Mouse (Mus musculus): ENCODE data around the gene D630045J12Rik.

The D630045J12Rik gene

DNA sequence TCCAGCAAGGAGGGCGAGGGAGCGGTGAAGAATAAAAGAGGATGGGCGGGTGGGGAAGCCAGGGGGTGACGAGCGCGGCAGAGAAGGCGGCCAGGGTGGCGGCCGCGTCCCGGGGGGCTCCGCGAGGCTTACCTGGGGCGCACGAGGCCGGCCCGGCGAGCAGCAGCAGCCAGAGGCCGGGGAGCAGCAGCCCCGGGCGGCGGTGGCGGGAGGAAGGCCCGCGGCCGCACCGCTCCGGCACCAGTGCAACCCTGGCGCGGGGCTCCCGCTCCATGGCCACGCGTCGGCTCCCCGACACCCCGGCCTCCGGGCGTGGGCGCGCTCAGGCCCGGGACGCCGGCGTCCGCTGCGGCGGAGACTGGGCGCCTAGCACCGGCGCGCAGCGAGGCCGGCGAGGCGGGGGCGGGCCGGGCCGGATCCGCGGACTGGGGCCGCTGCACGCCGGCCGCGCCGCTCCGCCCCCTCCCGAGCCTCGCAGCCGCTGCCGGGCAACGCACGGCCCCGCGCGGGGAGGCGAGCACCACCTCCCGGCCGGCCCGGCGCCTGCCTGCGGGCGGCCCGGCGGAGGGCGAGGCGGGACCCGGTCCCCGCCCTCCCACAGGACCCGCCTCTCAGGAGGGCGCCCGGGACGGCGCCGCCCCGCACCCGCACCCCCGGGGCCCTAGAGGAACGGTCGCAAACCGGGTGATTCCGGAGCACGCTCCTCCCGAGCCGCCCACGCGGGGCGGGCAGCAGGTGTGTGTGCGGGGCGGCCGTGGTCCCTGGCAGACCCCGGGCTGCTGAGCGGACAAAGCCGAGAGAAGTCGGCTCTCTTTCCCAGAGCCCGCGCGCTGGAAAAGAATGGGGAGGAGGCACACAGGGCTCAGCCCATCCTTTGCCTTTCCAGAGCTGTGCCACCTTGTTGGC is at the start of gene D630045J12Rik:
Gene D630045J12Rik, minus strand, starts transcription at position 274 of the 906 bp plus-strand sequence.
- DNase-seq (ENCODE audit: low read depth, low spot score) = peak; percentile 43

GRCm38 (mm10) chr6:38298761-38299401 is 45.1 kb upstream of the D630045J12Rik start, which contains the start of gene Zc3hav1l:
Zc3hav1l (minus strand) TSS chr6:38299259.
- peak; percentile 49 for DNase-seq (ENCODE audit: low read depth, low spot score)

GRCm38 (mm10) chr6:38298246-38298635 is 44.4 kb upstream of the D630045J12Rik start:
- DNase-seq (ENCODE audit: low read depth, low spot score) = peak; percentile 8

DNA sequence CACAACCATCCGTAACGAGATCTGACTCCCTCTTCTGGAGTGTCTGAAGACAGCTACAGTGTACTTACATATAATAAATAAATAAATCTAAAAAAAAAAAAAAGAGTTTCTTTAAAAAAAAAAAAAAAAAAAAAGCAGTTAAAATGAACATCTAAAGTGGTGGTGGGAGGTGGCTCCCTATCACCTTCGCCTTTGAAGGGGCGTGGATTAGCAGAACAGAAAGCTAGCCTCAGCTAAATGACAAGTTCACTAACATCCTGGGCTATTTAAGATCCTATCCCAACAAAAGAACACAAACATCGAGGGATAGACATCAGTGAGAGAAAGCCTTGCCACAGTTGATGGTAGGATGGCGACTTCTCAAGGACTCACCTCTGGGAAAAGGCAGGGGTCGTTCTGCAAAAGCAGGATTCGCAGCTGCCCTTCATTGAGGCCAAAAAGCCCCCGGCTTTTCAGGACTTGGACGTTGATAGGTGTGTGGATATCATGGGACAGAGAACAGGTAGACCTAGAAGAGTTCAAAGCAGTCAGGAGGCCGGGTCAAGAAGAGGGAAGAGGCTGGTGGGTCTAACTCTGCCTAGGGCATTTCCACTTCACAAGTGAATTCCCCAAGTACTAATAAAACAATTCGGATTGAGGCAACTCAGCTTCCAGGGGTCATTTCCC is 43.9 kb upstream of the D630045J12Rik start:
- peak; percentile 1 for DNase-seq (ENCODE audit: low read depth, low spot score)

GRCm38 (mm10) chr6:38293708-38294107 is 39.9 kb upstream of the D630045J12Rik start:
- no peak for DNase-seq (ENCODE audit: low read depth, low spot score)

DNA sequence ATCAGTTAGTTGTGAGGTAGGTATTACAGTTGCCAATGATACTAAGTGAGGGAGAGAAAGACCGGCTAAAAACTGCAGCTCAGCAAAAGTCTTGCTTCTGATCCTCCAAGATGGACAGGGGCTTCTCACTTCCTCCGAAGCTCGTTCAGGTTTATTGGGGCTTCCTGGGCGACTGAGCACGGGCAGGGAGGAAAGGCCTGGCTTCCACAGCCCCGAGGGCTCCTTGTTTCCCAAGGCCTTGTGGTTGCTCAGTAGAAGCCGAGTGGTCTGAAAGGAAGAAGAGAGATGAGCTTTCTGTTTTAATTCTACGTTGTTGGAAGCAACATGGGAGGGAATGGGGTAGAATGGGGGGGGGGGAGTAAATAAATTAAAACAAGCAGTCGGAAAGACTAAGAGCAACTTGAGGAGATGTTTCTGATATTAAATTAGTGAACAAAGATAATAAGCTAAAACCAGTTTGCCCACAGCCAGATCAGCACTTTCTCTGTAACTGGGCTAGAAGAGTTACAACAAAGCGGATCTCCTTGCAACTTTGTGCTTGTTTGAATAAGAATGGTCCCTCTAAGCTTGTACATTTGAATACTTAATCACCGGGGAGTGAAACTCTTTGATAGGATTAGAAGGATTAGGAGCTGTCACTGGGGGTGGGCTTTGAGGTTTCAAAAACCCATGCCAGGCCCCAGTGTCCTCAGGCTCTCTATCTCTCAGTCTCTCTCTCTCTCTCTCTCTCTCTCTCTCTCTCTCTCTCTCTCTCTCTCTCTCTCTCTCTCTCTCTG is 39.2 kb upstream of the D630045J12Rik start:
- DNase-seq (ENCODE audit: low read depth, low spot score) = no peak

DNA sequence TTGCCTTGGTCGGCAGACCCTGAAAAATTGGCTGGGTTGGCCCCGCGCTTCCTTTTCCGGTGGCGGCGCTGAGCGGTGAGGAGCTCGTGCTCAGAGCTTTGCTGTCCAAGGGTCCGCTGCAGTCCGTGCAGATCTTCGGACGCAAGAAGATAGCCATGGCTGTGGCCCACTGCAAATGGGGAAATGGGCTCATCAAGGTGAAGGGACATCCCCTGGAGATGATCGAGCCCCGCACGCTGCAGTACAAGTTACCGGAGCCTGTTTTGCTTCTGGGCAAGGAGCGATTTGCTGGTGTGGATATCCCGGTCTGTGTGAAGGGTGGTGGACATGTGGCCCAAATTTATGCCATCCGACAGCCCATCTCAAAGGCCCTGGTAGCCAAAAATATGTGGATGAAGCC is 30.6 kb upstream of the D630045J12Rik start:
- DNase-seq (ENCODE audit: low read depth, low spot score) = no peak

DNA sequence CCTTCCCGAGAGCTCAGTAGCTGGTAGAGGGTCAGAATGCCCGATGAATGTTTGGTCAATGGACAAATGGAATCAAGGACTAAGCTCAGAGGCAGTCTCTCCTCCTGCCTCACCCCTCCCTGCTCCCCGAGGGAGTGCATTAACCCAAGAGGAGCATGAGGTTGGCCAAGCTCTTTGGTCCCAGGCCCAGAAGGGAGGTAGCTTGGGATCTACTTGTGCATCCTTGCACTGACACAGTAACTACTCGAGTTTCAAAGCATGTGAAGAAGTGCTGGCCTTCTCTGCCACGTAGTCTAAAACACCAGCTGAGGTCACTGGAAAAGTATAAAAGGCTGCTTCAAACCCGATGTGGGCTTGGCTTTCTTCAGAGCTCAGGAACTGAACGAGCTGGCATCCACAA is 10.7 kb upstream of the D630045J12Rik start:
- no peak for DNase-seq (ENCODE audit: low read depth, low spot score)

DNA sequence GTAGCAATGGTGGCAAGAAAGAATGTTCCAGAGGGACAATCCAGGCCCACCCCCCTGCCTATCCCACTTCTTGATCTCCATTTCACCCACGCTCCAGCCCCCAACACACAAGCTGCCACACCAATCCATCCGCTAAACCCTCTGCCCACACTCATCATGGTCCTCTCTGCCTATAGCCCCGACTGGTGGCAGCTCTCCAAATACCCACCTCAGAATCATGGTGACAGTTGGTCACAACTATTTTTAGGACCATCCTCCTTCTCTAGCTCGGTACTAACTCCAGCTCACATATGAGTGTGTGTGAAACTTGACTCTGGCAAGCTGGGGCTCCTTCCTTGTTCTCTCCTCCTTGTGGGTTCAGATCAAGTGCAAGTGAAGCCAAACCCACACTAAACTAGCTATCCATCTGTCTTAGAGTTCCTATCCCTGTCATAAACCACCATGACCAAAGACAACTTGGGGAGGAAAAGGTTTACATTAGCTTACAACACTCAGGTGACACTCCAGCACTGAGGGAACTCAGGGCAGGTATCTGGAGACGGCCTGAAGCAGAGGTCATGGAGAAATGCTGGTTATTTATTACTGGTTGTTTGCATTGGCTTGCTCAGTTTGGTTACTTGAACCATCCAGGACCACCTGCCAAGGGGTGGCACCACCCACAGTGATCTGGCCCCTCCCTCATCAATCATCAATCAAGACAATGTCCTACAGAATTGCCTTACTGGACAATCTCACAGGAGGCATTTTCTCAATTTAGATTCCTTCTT is 9.8 kb upstream of the D630045J12Rik start:
- no peak for DNase-seq (ENCODE audit: low read depth, low spot score)

- DNase-seq (ENCODE audit: low read depth, low spot score) = no peak
Measured at GRCm38 (mm10) chr6:38261877-38262276, 8.1 kb upstream of the D630045J12Rik start.

- DNase-seq (ENCODE audit: low read depth, low spot score) = no peak
Measured at GRCm38 (mm10) chr6:38257506-38257905, 3.7 kb upstream of the D630045J12Rik start.

GRCm38 (mm10) chr6:38256793-38257192 is 3.0 kb upstream of the D630045J12Rik start:
- no peak for DNase-seq (ENCODE audit: low read depth, low spot score)

- DNase-seq (ENCODE audit: low read depth, low spot score) = no peak
Measured at GRCm38 (mm10) chr6:38255794-38256193, 2.0 kb upstream of the D630045J12Rik start.

GRCm38 (mm10) chr6:38252766-38253735 is 758 bp downstream of the D630045J12Rik start:
- DNase-seq (ENCODE audit: low read depth, low spot score) = no peak

- no peak for DNase-seq (ENCODE audit: low read depth, low spot score)
Measured at GRCm38 (mm10) chr6:38252139-38252538, 1.7 kb downstream of the D630045J12Rik start.

DNA sequence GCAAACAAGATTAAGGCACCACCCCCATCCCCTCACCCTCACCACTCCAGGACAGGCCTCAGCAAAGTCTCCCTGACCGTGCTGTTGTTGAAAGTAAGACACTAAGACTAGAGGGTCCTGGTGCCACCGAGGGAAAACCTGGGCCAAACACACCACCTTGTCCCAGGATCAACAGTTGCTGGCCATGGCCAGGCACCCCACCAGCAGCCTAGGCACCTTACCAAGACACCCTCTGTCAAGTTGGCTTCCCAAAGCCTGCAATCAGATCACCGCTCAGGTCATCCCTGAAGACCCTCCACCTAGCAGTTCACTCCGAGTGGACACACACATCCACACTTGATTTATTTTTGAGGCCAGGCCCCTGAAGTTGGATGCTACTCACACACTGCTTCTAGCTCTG is 2.3 kb downstream of the D630045J12Rik start:
- no peak for DNase-seq (ENCODE audit: low read depth, low spot score)

DNA sequence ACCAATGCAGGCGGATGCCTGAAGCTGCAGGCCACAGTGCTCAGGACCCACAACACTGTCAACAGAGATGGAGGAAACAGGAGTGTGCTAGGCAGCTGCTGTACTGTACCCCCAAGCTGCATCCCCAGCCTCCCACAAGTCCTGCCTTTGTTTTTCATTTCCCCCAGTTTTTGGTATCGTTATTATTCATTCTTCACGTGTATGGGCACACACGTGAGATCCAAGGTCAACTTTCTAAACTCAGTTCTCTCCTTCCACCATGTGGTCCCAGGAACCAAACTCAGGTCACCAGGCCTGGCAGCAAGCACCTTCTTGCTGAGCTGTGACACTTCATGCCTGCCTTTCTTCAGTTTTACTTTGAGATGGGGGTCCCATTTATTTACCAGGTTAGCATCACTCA is 6.4 kb downstream of the D630045J12Rik start:
- no peak for DNase-seq (ENCODE audit: low read depth, low spot score)

GRCm38 (mm10) chr6:38244806-38245205 is 9.0 kb downstream of the D630045J12Rik start:
- no peak for DNase-seq (ENCODE audit: low read depth, low spot score)

GRCm38 (mm10) chr6:38244167-38244566 is 9.6 kb downstream of the D630045J12Rik start:
- no peak for DNase-seq (ENCODE audit: low read depth, low spot score)
